Mouse (Mus musculus) olfactory bulb, adult 2 months (tissue): ENCODE measurements around the gene Pde6c.

ENCODE experiments used
- CTCF ChIP-seq: fragments of 200-500 bp; IDR thresholded peaks from 2 replicates; pipeline ENCODE4 v1.5.1; 2012; ENCODE audit warnings: low read depth, mild to moderate bottlenecking, low read length, moderate library complexity; ENCODE audit not compliant: insufficient read depth
- POLR2A ChIP-seq: fragments of 200-500 bp; IDR thresholded peaks from 2 replicates; pipeline ENCODE4 v1.6.1; 2012; ENCODE audit warnings: mild to moderate bottlenecking, low read depth, low read length, moderate library complexity; ENCODE audit not compliant: insufficient read depth

- TF ChIP-seq POLR2A: peak; percentile 59
- peak; percentile 62 for TF ChIP-seq CTCF
Measured at GRCm38 (mm10) chr19:38223905-38224684, 91.5 kb downstream of the Pde6c start, which contains the start of gene Fra10ac1.
